Mouse (Mus musculus) neural tube, embryonic 12.5 days (tissue): ENCODE results near the gene Rsrp1. TPM values are rescaled to one million over a fixed set of nuclear protein-coding genes. Genes with fewer than 3 reads are reported as not detected.

Experiments used
- ATAC-seq: fragments of 200-750 bp; cut with Nextera tagmentation; 2 replicates; pipeline ENCODE4 v1.8.0; 2017; ENCODE audit warnings: low read depth, mild to moderate bottlenecking, moderate TSS enrichment, moderate library complexity; ENCODE audit not compliant: low FRiP score
- H3K27ac ChIP-seq: fragments of 300-500 bp; sonication (generic); 2 replicates; pipeline ENCODE4 v1.5.1; 2016
- H3K27me3 ChIP-seq: fragments of 300-500 bp; sonication (generic); replicated peaks from 2 replicates; pipeline ENCODE4 v1.6.1; 2016; ENCODE audit warnings: mild to moderate bottlenecking
- H3K36me3 ChIP-seq: fragments of 300-500 bp; sonication (generic); 2 replicates; pipeline ENCODE4 v1.6.1; 2016; ENCODE audit warnings: mild to moderate bottlenecking
- H3K4me1 ChIP-seq: fragments of 300-500 bp; sonication (generic); 2 replicates; pipeline ENCODE4 v1.6.1; 2016
- H3K4me2 ChIP-seq: fragments of 300-500 bp; sonication (generic); replicated peaks from 2 replicates; pipeline ENCODE4 v1.6.1; 2016; ENCODE audit warnings: mild to moderate bottlenecking
- H3K4me3 ChIP-seq: fragments of 300-500 bp; sonication (generic); 2 replicates; pipeline ENCODE4 v1.5.1; 2016
- H3K9ac ChIP-seq: fragments of 300-500 bp; sonication (generic); 2 replicates; pipeline ENCODE4 v1.6.1; 2016; ENCODE audit warnings: mild to moderate bottlenecking
- H3K9me3 ChIP-seq: fragments of 300-500 bp; sonication (generic); 2 replicates; pipeline ENCODE4 v1.6.1; 2016; ENCODE audit warnings: mild to moderate bottlenecking
- WGBS: fragments of 180-500 bp; shearing (Covaris S2); methylation state at CpG from one replicate; pipeline ENCODE4 v1.1.7; 2016; 5-methylcytosine and 5-hydroxymethylcytosine counted together
- polyA plus RNA-seq: library from polyadenylated mRNA; unstranded; fragments of >200 nt; fragmentation: Nextera tagmentation; extraction: Ambion mirVana; gene quantifications from 2 replicates; pipeline ENCODE4 v1.2.1, GENCODE M21; 2016

Rsrp1 gene
- polyA plus RNA-seq, 1 experiment from 2014 or later: 511 TPM

GRCm38 (mm10) chr4:134924019-134924741 lies 788 bp downstream of the Rsrp1 start:
- ATAC-seq: peak; percentile 37
- Histone ChIP-seq H3K27ac (peak overlapping the region; percentile 84; the same call in 1 of the 2 replicates), H3K36me3 (peaks cover 33% of the 10 kb centered on the region), H3K4me1 (peaks cover 18% of the 10 kb centered on the region), H3K4me3 (peak overlapping the region; percentile 99), H3K4me2 (peak overlapping the region; percentile 92), H3K9ac (peak overlapping the region; percentile 97), H3K9me3 (no peaks in the 10 kb centered on the region), H3K27me3 (no peaks in the 10 kb centered on the region)
- WGBS: under 1% methylated on average over 75 of the region's 75 CpGs

- Histone ChIP-seq H3K36me3 (peaks cover 33% of the 10 kb centered on the region), H3K27me3 (no peaks in the 10 kb centered on the region), H3K9me3 (no peaks in the 10 kb centered on the region), H3K4me1 (peaks cover 21% of the 10 kb centered on the region), H3K9ac (peak overlapping the region; percentile 40; the same call in 1 of the 2 replicates), H3K4me3 (0 out of 2 replicates have a peak overlapping the region, but pooled peaks have one; percentile 18), H3K4me2 (peak overlapping the region; percentile 92), H3K27ac (no peak overlapping the region)
- WGBS: 87% methylated on average over 8 of the region's 8 CpGs
- no peak for ATAC-seq
Observed at GRCm38 (mm10) chr4:134925206-134925605, 1.8 kb downstream of the Rsrp1 start.

- H3K27ac ChIP-seq: no peak overlapping the region
- ATAC-seq: no peak
- H3K27me3 ChIP-seq: no peaks in the 10 kb centered on the region
- H3K4me3 ChIP-seq: no peak overlapping the region
- H3K4me2 ChIP-seq: no peak overlapping the region
- no peak overlapping the region for H3K9ac ChIP-seq
- peaks cover 41% of the 10 kb centered on the region for H3K36me3 ChIP-seq
- WGBS: 80% methylated on average over 5 of the region's 5 CpGs
- H3K4me1 ChIP-seq: peaks cover 27% of the 10 kb centered on the region
- no peaks in the 10 kb centered on the region for H3K9me3 ChIP-seq
Observed at GRCm38 (mm10) chr4:134927815-134928463, 4.5 kb downstream of the Rsrp1 start.

DNA sequence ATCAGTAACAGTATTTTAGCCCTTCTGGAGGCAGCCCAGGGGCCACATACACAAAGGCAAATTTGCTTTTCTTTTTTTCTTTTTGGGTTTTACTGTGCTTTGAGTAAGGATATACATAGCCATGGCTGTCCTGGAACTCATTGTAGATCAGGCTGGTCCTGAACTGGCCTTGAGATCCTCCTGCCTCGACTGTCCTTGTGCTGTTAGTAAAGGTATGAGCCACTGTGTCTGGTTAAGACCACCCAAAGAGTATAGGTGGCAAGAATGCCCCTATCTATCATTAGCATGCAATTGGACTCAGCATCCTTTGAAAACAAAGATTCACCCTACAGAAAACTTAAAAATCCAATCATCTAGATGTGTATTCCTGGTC lies 5.1 kb downstream of the Rsrp1 start:
- Histone ChIP-seq H3K9me3 (no peaks in the 10 kb centered on the region), H3K4me2 (no peak overlapping the region), H3K4me3 (no peak overlapping the region), H3K36me3 (peaks cover 45% of the 10 kb centered on the region), H3K27me3 (no peaks in the 10 kb centered on the region), H3K27ac (no peak overlapping the region), H3K4me1 (peaks cover 27% of the 10 kb centered on the region), H3K9ac (no peak overlapping the region)
- 91% methylated on average over 1 of the region's 1 CpGs for WGBS
- ATAC-seq: no peak

GRCm38 (mm10) chr4:134929536-134929935 lies 6.1 kb downstream of the Rsrp1 start:
- Histone ChIP-seq H3K9me3 (no peaks in the 10 kb centered on the region), H3K4me2 (no peak overlapping the region), H3K36me3 (peaks cover 55% of the 10 kb centered on the region), H3K27me3 (no peaks in the 10 kb centered on the region), H3K4me3 (no peak overlapping the region), H3K4me1 (peaks cover 27% of the 10 kb centered on the region), H3K9ac (no peak overlapping the region), H3K27ac (no peak overlapping the region)
- no peak for ATAC-seq
- WGBS: 85% methylated on average over 4 of the region's 4 CpGs

GRCm38 (mm10) chr4:134930190-134930589 lies 6.8 kb downstream of the Rsrp1 start:
- Histone ChIP-seq H3K36me3 (peaks cover 60% of the 10 kb centered on the region), H3K9me3 (no peaks in the 10 kb centered on the region), H3K27me3 (no peaks in the 10 kb centered on the region), H3K4me3 (peak overlapping the region; percentile 89), H3K27ac (no peak overlapping the region), H3K4me1 (peaks cover 25% of the 10 kb centered on the region), H3K4me2 (peak overlapping the region; percentile 82), H3K9ac (peak overlapping the region; percentile 22; the same call in 1 of the 2 replicates)
- no peak for ATAC-seq
- 31% methylated on average over 9 of the region's 9 CpGs for WGBS

GRCm38 (mm10) chr4:134930684-134931481 lies 7.5 kb downstream of the Rsrp1 start, which contains the start of gene Syf2:
TSS of gene Syf2 (plus strand) at chr4:134930898.
- Histone ChIP-seq H3K27me3 (no peaks in the 10 kb centered on the region), H3K36me3 (peaks cover 60% of the 10 kb centered on the region), H3K9me3 (no peaks in the 10 kb centered on the region)

GRCm38 (mm10) chr4:134937240-134938176 lies 14.1 kb downstream of the Rsrp1 start:
- Histone ChIP-seq H3K9me3 (no peaks in the 10 kb centered on the region), H3K4me3 (no peak overlapping the region), H3K36me3 (peaks cover 51% of the 10 kb centered on the region), H3K27me3 (no peaks in the 10 kb centered on the region), H3K4me2 (no peak overlapping the region), H3K27ac (no peak overlapping the region), H3K9ac (no peak overlapping the region), H3K4me1 (no peaks in the 10 kb centered on the region)
- ATAC-seq: no peak
- 61% methylated on average over 17 of the region's 17 CpGs for WGBS

More at GRCm38 (mm10) chr4:134930684-134931481, 7.5 kb downstream of the Rsrp1 start, which contains the start of gene Syf2:
- Histone ChIP-seq H3K27ac (peak within 1 kb of the TSS; percentile 57), H3K4me1 (peaks cover 18% of the 10 kb centered on the region), H3K4me2 (peak within 1 kb of the TSS; percentile 82), H3K9ac (peak within 1 kb of the TSS; percentile 78), H3K4me3 (peak within 1 kb of the TSS; percentile 89)
- peak; percentile 98 for ATAC-seq
- WGBS: under 1% methylated on average over 68 of the region's 68 CpGs

DNA sequence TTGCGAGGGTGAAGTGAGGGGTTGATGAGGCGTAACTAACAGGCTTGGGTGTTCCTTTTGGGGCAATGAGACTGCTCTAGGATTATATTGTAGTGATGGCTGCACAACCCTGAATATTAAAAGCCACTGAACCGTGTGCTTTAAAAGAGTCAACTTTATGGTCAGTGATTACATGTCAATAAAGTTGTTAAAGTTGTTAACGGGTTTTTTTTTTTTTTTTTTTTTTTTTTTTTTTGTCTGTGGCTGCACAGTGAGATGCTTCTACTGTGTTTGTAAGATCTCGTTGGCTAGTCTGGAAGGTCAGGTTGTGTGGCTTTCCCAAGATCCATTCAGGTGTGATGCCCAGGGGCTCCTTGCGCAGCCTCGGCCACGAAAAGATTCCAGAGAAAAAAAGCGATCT lies 16.5 kb downstream of the Rsrp1 start:
- Histone ChIP-seq H3K27me3 (peaks cover 12% of the 10 kb centered on the region; the same call in 1 of the 2 replicates), H3K4me1 (no peaks in the 10 kb centered on the region), H3K4me2 (peak overlapping the region; percentile 39), H3K9me3 (no peaks in the 10 kb centered on the region), H3K4me3 (no peak overlapping the region), H3K9ac (no peak overlapping the region), H3K27ac (no peak overlapping the region), H3K36me3 (peaks cover 29% of the 10 kb centered on the region)
- whole genome bisulfite sequencing: 34% methylated on average over 9 of the region's 9 CpGs
- ATAC-seq: no peak

GRCm38 (mm10) chr4:134943758-134944538 lies 20.6 kb downstream of the Rsrp1 start:
- no peak for ATAC-seq
- Histone ChIP-seq H3K4me2 (no peak overlapping the region), H3K9me3 (no peaks in the 10 kb centered on the region), H3K27ac (no peak overlapping the region), H3K9ac (no peak overlapping the region), H3K4me1 (no peaks in the 10 kb centered on the region), H3K36me3 (no peaks in the 10 kb centered on the region), H3K27me3 (peaks cover 18% of the 10 kb centered on the region; the same call in 1 of the 2 replicates), H3K4me3 (no peak overlapping the region)
- 55% methylated on average over 27 of the region's 27 CpGs for WGBS
